19 mouse cellular contexts compared by ENCODE assay signal in the genomic region with DNA sequence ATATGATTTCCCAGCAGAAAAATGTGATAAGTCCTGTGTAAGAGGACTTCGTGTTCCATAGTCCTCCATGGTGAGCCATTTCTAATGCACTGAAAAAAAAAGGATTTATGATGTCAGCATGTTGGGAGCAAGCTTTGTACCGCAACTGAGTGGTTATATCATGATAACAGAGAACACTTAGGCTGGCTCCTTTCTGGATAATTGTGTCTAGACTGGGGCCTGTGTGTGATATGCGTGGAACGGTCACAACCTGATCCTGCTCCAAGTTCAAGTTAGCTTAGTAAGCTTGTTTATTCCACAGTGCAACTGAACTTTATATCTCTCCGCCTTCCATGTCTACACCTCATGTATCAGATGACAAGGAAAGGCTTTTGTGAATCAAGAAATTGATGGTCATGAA.
DNase-seq lines count a peak whose midpoint lies in the region; ATAC-seq and TF ChIP-seq lines count a peak whose summit lies in the region.
"Had no signal": no experiment of that assay in that cellular context is flagged by ENCODE, and none has a peak within 500 bp of the region (broad histone marks: within the 10 kb centered on the region; RNA-seq: fewer than 3 reads in every experiment).

No protein-coding gene starts in this region.

- no peak overlapping the region for H3K4me3 ChIP-seq in intestine, embryonic 16.5 days (ENCODE audit: low read length)
- no peak overlapping the region for H3K4me3 ChIP-seq in intestine, embryonic 15.5 days (replicated peaks)
- H3K4me3 ChIP-seq in intestine, postnatal 0 days (ENCODE audit: low read depth, low read length): no peak overlapping the region

- DNase-seq in layer of hippocampus, postnatal 36 days: no peak
- DNase-seq: adrenal gland, adult 2 months; adrenal gland, adult 8-10 months; adrenal gland, postnatal 10 days; adrenal gland, postnatal 14 days; adrenal gland, postnatal 25 days; adrenal gland, postnatal 36 days; B cell, adult 2 months; cerebellum, adult 11 months; cerebellum, adult 11-12 months; cerebellum, adult 18-20 months had no signal

- H3K27ac ChIP-seq in intestine, embryonic 16.5 days (ENCODE audit: low read length): no peak overlapping the region
- H3K27ac ChIP-seq in intestine, embryonic 15.5 days: no peak overlapping the region
- H3K27ac ChIP-seq in intestine, postnatal 0 days (ENCODE audit: low read depth, low read length): peak overlapping the region; percentile 22; the same call in 1 of the 2 replicates

- no peaks in the 10 kb centered on the region for H3K9me3 ChIP-seq in intestine, embryonic 16.5 days (ENCODE audit: control insufficient read depth, low read length)
- no peaks in the 10 kb centered on the region for H3K9me3 ChIP-seq in intestine, embryonic 15.5 days
- no peaks in the 10 kb centered on the region for H3K9me3 ChIP-seq in intestine, postnatal 0 days (ENCODE audit: control insufficient read depth)
- H3K9me3 ChIP-seq: G1E had no signal

- no peaks in the 10 kb centered on the region for H3K27me3 ChIP-seq in intestine, embryonic 16.5 days (replicated peaks; ENCODE audit: control insufficient read depth, insufficient read depth, low read length)
- no peaks in the 10 kb centered on the region for H3K27me3 ChIP-seq in intestine, embryonic 15.5 days (replicated peaks)
- no peaks in the 10 kb centered on the region for H3K27me3 ChIP-seq in intestine, postnatal 0 days (replicated peaks; ENCODE audit: control insufficient read depth, insufficient read depth, low read length)
- H3K27me3 ChIP-seq: CH12.LX, Patski had no signal

- H3K4me1 ChIP-seq in intestine, embryonic 16.5 days (ENCODE audit: control insufficient read depth, insufficient read depth, low read length): no peaks in the 10 kb centered on the region
- H3K4me1 ChIP-seq in intestine, embryonic 15.5 days (replicated peaks): no peaks in the 10 kb centered on the region
- no peaks in the 10 kb centered on the region for H3K4me1 ChIP-seq in intestine, postnatal 0 days (replicated peaks; ENCODE audit: control insufficient read depth, insufficient read depth, low read length)

- no peak for TF ChIP-seq CTCF in intestine, postnatal 0 days (IDR thresholded peaks at IDR 0.05; ENCODE audit: low read depth)

- peak; percentile 60; the same call in 1 of the 2 replicates for ATAC-seq in intestine, embryonic 16.5 days
- ATAC-seq in intestine, embryonic 15.5 days: no peak; the same call in 1 of the 2 replicates
- peak; percentile 94 for ATAC-seq in intestine, postnatal 0 days
- ATAC-seq: activated CD4-positive, CD25-positive, alpha-beta regulatory T cell, adult 4 months; CD4-positive, CD25-positive, alpha-beta regulatory T cell, adult 4 months; Patski had no signal

- H3K4me2 ChIP-seq in intestine, embryonic 16.5 days (ENCODE audit: low read depth, low read length): no peak overlapping the region
- no peak overlapping the region for H3K4me2 ChIP-seq in intestine, embryonic 15.5 days (replicated peaks)
- H3K4me2 ChIP-seq in intestine, postnatal 0 days (replicated peaks; ENCODE audit: low read depth): no peak overlapping the region

- no peak overlapping the region for H3K9ac ChIP-seq in intestine, embryonic 16.5 days (ENCODE audit: low read depth, low read length)
- H3K9ac ChIP-seq in intestine, embryonic 15.5 days: no peak overlapping the region
- no peak overlapping the region for H3K9ac ChIP-seq in intestine, postnatal 0 days (ENCODE audit: low read depth, low read length)

- H3K36me3 ChIP-seq in intestine, embryonic 16.5 days (ENCODE audit: control insufficient read depth, insufficient read depth, low read length): no peaks in the 10 kb centered on the region
- no peaks in the 10 kb centered on the region for H3K36me3 ChIP-seq in intestine, embryonic 15.5 days
- 0 out of 2 replicates have a peak, but pooled peaks cover 3% of the 10 kb centered on the region for H3K36me3 ChIP-seq in intestine, postnatal 0 days (ENCODE audit: control insufficient read depth, insufficient read depth)
- H3K36me3 ChIP-seq: G1E had no signal

- 88% methylated on average over 5 of the region's 5 CpGs for WGBS in intestine, embryonic 16.5 days
- 86% methylated on average over 5 of the region's 5 CpGs for WGBS in intestine, embryonic 15.5 days
- 71% methylated on average over 5 of the region's 5 CpGs for WGBS in intestine, postnatal 0 days
